Mouse (Mus musculus) MEL (cell line): ENCODE measurements at regions not wholly inside any gene's neighbourhood (a gene's known extent, or its start where the extent isn't known, plus 50 kb on each side); places are given as distances from the start of the nearest gene placed in this dataset.

ENCODE experiments used
- CTCF ChIP-seq, 3 experiments: IDR thresholded peaks in 2 of 3; conservative IDR thresholded peaks in 1 of 3; 2 replicates each; pipeline ENCODE4 v1.5.1; 2011 to 2012; ENCODE audit warnings: low read length in 3 of 3, low read depth in 2 of 3, mild to moderate bottlenecking in 2 of 3, improper control_type of control experiment in 1 of 3, inconsistent platforms in 1 of 3, mixed read lengths in 1 of 3, moderate library complexity in 1 of 3; ENCODE audit not compliant: control insufficient read depth in 1 of 3, insufficient read depth in 1 of 3, poor library complexity in 1 of 3, severe bottlenecking in 1 of 3
- MAX ChIP-seq: IDR thresholded peaks from 2 replicates; pipeline ENCODE4 v1.6.1; 2011; ENCODE audit warnings: low read length, improper control_type of control experiment
- POLR2A ChIP-seq, 2 experiments: IDR thresholded peaks; 2 replicates each; pipeline ENCODE4 v1.6.1; 2011 to 2012; ENCODE audit warnings: low read length in 2 of 2, mild to moderate bottlenecking in 2 of 2, control low read depth in 1 of 2, improper control_type of control experiment in 1 of 2, low read depth in 1 of 2, moderate library complexity in 1 of 2; ENCODE audit not compliant: control insufficient read depth in 1 of 2, insufficient read depth in 1 of 2, poor library complexity in 1 of 2
- POLR2AphosphoS2 ChIP-seq: IDR thresholded peaks from 2 replicates; pipeline ENCODE4 v1.6.1; 2011; ENCODE audit warnings: low read length, improper control_type of control experiment

DNA sequence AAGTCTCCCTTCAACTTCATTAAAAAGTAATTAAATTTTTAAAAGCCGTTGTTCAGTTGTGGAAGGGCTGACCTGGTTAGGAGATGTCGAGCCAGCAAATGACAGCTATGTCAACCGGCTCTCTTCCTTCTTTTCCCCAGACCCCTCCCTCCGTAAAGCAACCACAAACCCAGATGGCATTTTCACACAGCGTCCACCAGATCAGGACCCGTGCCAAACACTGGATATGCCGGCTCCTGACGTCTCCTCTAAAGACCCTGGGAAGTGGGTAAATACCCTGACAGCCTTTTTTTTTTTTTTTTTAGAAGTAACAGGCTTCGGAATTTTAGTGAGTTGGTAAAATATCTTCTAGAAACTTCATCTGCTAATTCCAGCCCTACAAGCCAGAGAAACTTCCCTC lies 116.3 kb downstream of the Katnal1 start:
- TF ChIP-seq POLR2A (IDR thresholded peaks at IDR 0.05; ENCODE audit: control insufficient read depth in 1 of 2, insufficient read depth in 1 of 2, low read depth in 1 of 2, low read length in 2 of 2, poor library complexity in 1 of 2), result no peak
- no peak for TF ChIP-seq POLR2AphosphoS2
- no peak for TF ChIP-seq CTCF (IDR thresholded peaks at IDR 0.05 in 2 of 3, conservative IDR thresholded peaks at IDR 0.05 in 1 of 3; ENCODE audit: control insufficient read depth in 1 of 3, insufficient read depth in 1 of 3, low read depth in 2 of 3, low read length in 3 of 3, poor library complexity in 1 of 3, severe bottlenecking in 1 of 3)
- TF ChIP-seq MAX, result no peak
